Mouse (Mus musculus) left cerebral cortex, postnatal 36 days (tissue): ENCODE results near the gene 4930455H04Rik. TPM values are rescaled to one million over a fixed set of nuclear protein-coding genes. Genes with fewer than 3 reads are reported as not detected.

ENCODE experiments used
- DNase-seq, 2 experiments: peaks; one replicate each; pipeline ENCODE4 v3.0.0; 2021 to 2022; ENCODE audit warnings: low spot score in 2 of 2, mixed read lengths in 1 of 2
- intact Hi-C: fragments of 180-260 bp; cut with DNase I; formaldehyde crosslinking; loops from one replicate; pipeline ENCODE4 v1.15.1; 2025
- total RNA-seq, 2 experiments: library from RNA; stranded (reverse); gene quantifications; 2 replicates each; pipeline ENCODE4 v1.2.3; 2021

The 4930455H04Rik gene
- not detected for total RNA-seq

- intact Hi-C loops = no loop called here
Observed at GRCm38 (mm10) chr3:116967967-116968366, at the start of gene 4930455H04Rik. 4930455H04Rik (plus strand) TSS chr3:116968267.

GRCm38 (mm10) chr3:116921535-116921934 is 46.5 kb upstream of the 4930455H04Rik start:
- no peak for DNase-seq
- intact Hi-C loops = no loop called here

More at GRCm38 (mm10) chr3:116967967-116968366, at the start of gene 4930455H04Rik:
- no peak for DNase-seq

GRCm38 (mm10) chr3:116923042-116923441 is 45.0 kb upstream of the 4930455H04Rik start:
- no peak for DNase-seq
- intact Hi-C loops = no loop called here

GRCm38 (mm10) chr3:116928994-116929393 is 39.1 kb upstream of the 4930455H04Rik start:
- intact Hi-C loops = no loop called here
- DNase-seq = no peak

GRCm38 (mm10) chr3:116933158-116933557 is 34.9 kb upstream of the 4930455H04Rik start:
- intact Hi-C loops = no loop called here
- DNase-seq = no peak

GRCm38 (mm10) chr3:116936934-116937691 is 31.0 kb upstream of the 4930455H04Rik start:
- intact Hi-C loops = no loop called here
- DNase-seq = no peak

- intact Hi-C loops = no loop called here
- peak; percentile 39 to 40 for DNase-seq
Observed at GRCm38 (mm10) chr3:116940804-116941558, 27.1 kb upstream of the 4930455H04Rik start.

GRCm38 (mm10) chr3:116941559-116942117 is 26.4 kb upstream of the 4930455H04Rik start:
- intact Hi-C loops = no loop called here

GRCm38 (mm10) chr3:116942751-116943150 is 25.3 kb upstream of the 4930455H04Rik start:
- intact Hi-C loops = no loop called here
- no peak for DNase-seq

More at GRCm38 (mm10) chr3:116941559-116942117, 26.4 kb upstream of the 4930455H04Rik start:
- no peak for DNase-seq

- intact Hi-C loops = no loop called here
- peak; percentile 36 to 39 for DNase-seq
Observed at GRCm38 (mm10) chr3:116943422-116943821, 24.6 kb upstream of the 4930455H04Rik start.

- DNase-seq = no peak
- intact Hi-C loops = no loop called here
Observed at GRCm38 (mm10) chr3:116946476-116946875, 21.6 kb upstream of the 4930455H04Rik start.

GRCm38 (mm10) chr3:116950665-116951115 is 17.4 kb upstream of the 4930455H04Rik start:
- DNase-seq = no peak
- intact Hi-C loops = no loop called here

GRCm38 (mm10) chr3:116951489-116951888 is 16.6 kb upstream of the 4930455H04Rik start:
- intact Hi-C loops = no loop called here
- no peak for DNase-seq

- intact Hi-C loops = no loop called here
- no peak for DNase-seq
Observed at GRCm38 (mm10) chr3:116952242-116952899, 15.7 kb upstream of the 4930455H04Rik start.

- no peak for DNase-seq
- intact Hi-C loops = no loop called here
Observed at GRCm38 (mm10) chr3:116953366-116953765, 14.7 kb upstream of the 4930455H04Rik start.

- DNase-seq = no peak
- intact Hi-C loops = no loop called here
Observed at GRCm38 (mm10) chr3:116955061-116955460, 13.0 kb upstream of the 4930455H04Rik start.

- intact Hi-C loops = no loop called here
- no peak for DNase-seq
Observed at GRCm38 (mm10) chr3:116960414-116960813, 7.7 kb upstream of the 4930455H04Rik start.

GRCm38 (mm10) chr3:116961354-116962142 is 6.5 kb upstream of the 4930455H04Rik start:
- intact Hi-C loops = no loop called here

GRCm38 (mm10) chr3:116963213-116963612 is 4.9 kb upstream of the 4930455H04Rik start:
- intact Hi-C loops = no loop called here
- no peak for DNase-seq

More at GRCm38 (mm10) chr3:116961354-116962142, 6.5 kb upstream of the 4930455H04Rik start:
- DNase-seq = no peak
